Mouse (Mus musculus) liver, embryonic 14.5 days (tissue): ENCODE measurements at regions not wholly inside any gene's neighbourhood (a gene's known extent, or its start where the extent isn't known, plus 50 kb on each side); places are given as distances from the start of the nearest gene placed in this dataset.

Source experiments
- CTCF ChIP-seq: IDR thresholded peaks from 2 replicates; pipeline ENCODE4 v1.5.1; 2016; ENCODE audit warnings: antibody characterized with exemption, low read depth, control low read depth
- EP300 ChIP-seq: IDR thresholded peaks from 2 replicates; pipeline ENCODE4 v1.6.1; 2016; ENCODE audit warnings: antibody characterized with exemption, low read depth

DNA sequence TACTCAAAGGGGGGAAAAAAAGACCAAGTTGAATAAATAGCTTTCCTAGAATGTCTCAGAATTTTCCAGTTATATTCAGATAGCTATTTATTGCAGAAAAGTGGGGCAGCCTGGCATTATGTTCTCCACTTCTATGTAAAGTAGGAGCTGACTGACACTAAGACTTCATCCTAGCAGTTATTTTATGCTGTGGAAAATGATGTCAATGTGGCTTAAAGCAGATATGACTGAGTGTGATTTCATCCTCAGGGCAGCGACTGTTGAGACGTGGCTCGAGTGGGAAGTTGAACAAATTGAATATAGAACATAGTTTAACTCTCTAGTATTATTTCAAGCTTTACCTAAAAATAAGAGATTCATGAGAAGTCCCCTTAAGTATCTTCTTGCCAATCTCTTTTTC lies 963.4 kb downstream of the Slc4a3 start:
- no peak for TF ChIP-seq CTCF
- TF ChIP-seq EP300, result no peak
